Mouse (Mus musculus) lung, postnatal 14 days (tissue): ENCODE measurements around the gene Sec31a.
A peak's percentile ranks its signal among the peaks of the same experiment; 100 is the strongest.
"Not testable (repeated sequence)": the region's sequence is repeated elsewhere in the genome, so short reads cannot be mapped to it uniquely, and the experiment has no call there.

Source experiments
- DNase-seq: peaks from one replicate; pipeline ENCODE4 v3.0.0; 2021

Sec31a gene

GRCm38 (mm10) chr5:100415761-100416590, at the start of gene Sec31a:
Gene Sec31a, minus strand, starts transcription at chr5:100416234.
- peak; percentile 98 for DNase-seq

DNA sequence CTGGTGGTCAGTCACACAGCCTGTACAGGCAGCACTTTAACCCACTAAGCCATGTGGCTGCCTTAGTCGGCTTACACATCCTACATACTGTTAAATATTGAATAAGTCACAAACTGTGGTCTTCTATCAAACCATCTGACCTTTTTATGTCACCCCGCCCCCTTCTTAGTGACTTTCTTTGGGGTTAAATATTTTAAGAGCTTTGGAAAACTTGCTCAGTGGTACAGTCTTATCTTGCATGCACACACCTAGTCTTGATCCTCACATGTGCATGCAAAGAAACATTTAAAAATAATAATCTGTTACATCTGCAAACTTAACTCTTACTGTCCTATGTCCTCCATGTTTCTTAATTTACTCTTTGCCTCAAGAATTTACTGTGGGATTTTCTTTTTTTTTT, 46.3 kb upstream of the Sec31a start:
- DNase-seq, result no peak

- no peak for DNase-seq
Observed at GRCm38 (mm10) chr5:100461526-100461925, 45.5 kb upstream of the Sec31a start.

- no peak for DNase-seq
Observed at GRCm38 (mm10) chr5:100459468-100459867, 43.4 kb upstream of the Sec31a start.

DNA sequence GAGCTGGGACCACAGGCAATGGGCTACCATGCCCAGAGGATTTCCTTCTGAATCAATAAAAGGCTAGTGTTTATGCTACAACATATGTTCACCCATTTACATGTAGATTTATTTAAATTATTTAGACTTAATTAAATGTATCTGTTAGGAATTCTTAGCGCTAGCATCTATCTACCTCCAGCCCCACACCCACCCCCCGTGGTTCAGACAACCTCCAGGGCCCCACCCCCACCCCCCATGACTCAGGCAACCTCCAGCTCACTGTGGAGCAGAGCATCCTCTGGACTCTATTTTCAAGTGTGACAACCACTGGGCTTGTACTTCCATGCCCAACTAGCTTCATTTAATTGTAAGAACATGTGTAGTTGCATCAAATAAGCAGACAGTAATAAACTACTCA, 35.8 kb upstream of the Sec31a start:
- no peak for DNase-seq

DNA sequence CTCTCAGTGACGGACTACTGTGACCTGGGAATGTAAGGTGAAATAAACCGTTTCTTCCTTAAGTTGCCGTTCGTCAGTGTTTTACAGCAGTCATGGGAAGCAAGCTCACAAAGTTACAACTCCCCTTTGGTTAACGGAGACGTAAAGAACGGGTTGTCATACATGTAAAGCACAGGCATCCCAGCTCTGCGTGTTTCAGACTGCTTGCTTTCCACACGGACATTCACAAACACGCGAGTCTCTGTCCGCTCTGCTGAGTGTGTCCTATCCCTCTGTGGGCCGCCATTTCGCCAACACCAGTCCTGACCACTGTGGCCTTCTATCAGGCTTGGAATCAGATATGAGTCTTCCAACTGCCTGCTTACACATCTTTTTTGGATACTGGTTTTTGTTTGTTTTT, 22.8 kb upstream of the Sec31a start:
- DNase-seq, result no peak

- DNase-seq, result no peak
Observed at GRCm38 (mm10) chr5:100437917-100438316, 21.9 kb upstream of the Sec31a start.

DNA sequence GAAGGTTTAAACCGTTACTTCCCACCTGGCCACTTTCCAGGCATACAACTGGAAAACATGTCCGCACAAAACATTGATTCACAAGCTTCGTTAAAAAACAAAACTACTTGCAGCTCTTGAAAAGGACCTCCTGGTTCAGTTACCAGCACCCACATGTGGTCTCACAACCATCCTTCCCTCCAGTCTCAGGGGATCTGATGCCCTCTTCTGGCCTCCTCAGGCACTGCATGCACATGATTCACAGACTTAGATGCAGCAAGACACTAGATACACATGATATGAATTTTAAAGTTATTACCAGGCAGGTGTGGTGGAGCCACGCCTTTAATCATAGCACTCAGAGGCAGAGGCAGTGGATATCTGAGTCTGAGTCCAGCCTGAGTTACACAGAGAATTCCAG, 21.1 kb upstream of the Sec31a start:
- no peak for DNase-seq

DNA sequence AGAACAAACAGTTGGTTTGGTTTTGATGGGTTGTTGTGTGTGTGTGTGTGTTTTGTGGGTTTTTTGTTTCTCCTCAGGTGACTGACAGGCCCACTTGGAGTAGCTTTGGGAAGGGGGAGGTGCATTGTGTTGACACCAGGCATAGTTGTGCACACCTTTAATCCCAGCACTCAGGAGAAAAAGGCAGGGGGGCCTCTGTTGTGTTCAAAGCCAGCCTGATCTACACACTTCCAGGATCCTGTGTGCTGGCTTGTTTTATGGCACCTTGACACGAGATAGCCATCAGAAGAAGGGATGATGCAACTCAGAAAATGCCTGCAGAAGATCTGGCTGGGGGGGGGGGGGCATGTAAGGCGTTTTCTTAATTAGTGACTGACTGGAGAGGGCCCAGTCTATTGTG, 14.9 kb upstream of the Sec31a start:
- no peak for DNase-seq

GRCm38 (mm10) chr5:100430076-100430390, 14.0 kb upstream of the Sec31a start:
- no peak for DNase-seq

DNA sequence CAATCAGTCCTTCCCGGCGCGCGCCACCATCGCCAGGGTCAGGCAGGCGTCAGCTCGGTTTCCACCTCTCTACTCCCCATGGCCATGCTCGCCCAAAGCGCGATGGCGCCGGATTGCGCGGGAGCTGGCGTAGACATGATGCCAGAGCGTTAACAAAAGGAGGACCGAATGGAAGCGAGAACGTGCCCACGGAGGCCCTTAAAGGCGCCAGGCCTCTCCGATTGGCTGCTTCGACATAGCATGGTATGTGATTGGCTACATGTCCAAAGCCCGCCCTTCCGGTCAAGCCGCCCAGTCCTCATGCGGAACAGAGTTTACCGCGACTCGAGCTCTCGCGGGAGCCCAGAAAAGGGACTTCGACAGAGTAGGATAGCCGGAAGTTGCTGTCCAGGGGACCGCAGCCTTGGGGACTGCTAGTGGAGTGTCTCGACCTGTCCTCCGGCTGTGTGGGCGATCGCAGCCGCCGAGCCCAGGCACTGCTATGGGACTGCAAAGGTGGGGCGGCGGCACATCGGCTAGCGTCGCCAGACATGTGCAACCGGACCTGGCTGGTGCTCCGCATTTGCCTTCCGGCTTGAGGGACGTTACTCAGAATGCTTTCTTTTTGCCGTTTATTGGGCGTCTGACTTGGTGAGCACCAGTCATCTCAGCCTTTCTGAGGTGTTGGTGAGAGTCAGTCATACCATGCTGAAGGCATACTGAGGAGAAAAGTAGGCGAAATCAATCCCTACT, 13.5 kb upstream of the Sec31a start:
- peak; percentile 93 for DNase-seq

DNA sequence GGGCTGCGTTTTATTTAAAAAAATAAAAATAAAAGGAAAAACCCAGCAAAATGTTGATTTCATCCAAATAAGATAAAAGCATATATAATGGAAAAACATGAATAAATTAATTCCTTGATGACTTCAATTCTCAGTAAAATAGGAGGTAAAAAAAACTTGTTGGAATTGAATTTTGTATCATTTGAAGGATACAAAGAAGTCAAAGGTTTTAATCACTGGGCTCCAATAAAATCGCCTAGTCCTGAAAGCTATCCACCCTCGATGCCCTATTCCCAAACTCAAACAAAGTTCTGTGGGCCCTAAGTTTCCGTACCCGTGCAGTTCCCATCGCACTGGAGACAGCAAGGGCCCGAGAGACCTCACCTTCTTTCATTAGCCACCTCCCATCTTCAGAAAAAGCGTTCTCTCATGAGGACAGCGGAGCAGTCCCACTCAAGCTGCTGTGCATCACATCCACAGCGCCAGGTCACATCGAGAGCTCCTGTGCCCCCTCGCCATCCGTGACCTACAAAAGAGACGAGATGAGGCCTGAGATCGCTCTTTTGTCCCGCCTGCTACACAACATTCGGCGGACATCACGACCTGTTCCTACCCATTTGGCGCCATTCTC, 12.8 kb upstream of the Sec31a start:
- no peak for DNase-seq

DNA sequence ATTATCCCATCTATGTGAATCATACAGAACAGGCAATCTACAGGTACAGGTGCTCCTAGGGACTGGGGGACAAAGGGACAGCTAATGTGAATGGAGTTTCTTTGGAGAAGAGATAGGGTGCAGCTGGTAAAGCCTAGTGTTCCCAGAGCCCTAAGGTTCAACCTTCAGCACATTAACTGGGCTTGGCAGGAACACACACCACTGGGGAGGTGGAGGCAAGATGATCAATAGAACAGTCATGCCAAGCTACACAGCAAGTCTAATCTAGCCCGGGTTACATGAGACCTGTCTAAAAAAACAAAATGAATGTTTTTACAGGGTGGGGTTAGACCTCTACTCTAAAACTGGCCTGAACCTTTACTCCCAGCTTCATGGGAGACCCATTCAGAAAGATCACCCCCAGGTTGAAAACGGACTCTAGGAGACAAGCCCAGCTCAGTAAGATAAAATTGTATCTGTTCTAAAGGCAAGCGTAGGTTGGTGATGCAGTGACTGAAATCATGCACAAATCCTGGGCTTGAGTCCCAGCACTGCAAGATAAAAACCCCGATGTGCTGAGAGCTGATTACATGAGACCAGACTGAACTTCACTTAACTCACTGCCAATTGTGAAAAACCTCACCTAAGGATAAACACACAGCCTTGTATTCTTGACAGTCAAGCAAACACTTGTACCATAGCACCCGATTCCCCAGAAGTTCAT, 12.1 kb upstream of the Sec31a start:
- no peak for DNase-seq

- no peak for DNase-seq
Observed at GRCm38 (mm10) chr5:100427276-100427675, 11.2 kb upstream of the Sec31a start.

- not testable (repeated sequence) for DNase-seq
Observed at GRCm38 (mm10) chr5:100425823-100426222, 9.8 kb upstream of the Sec31a start.

DNA sequence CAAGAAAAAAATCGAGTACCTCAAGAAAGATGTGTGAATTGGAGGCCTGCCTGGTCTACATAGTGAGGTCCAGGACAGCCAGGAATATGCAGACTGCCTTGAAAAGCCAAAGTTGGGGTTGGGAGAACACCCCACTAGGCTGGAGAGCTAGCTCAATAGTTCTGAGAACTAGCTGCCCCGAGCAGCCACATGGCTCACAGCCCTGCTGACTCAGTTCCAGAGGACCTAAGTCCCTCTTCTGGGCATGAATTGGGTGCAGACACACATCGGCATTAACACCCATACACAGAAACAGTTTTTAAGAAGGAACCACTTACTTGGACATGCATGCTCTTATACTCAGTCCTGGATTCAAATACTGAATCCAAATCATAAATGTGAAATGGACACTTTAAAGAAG, 8.2 kb upstream of the Sec31a start:
- no peak for DNase-seq

DNA sequence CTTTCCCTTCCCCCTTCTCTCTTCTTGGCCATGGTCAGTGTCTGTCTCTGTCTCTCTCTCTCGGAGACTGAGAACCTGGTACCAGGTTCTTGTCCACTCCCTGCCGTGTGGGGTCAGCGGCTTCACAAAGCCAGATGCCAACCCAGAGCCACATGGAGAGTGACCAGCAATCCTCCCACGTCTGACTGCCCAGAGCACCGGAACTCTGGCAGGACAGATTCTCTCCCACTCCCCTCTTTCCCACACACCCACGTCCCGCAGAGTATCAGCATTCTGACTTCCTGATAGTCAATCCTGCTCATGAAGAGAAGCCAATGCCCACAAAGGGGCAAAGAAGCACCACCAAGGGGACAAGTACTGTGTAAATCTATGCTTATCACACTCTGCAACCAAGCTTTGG, 7.6 kb upstream of the Sec31a start:
- no peak for DNase-seq

- no peak for DNase-seq
Observed at GRCm38 (mm10) chr5:100418861-100419260, 2.8 kb upstream of the Sec31a start.

- no peak for DNase-seq
Observed at GRCm38 (mm10) chr5:100418077-100418476, 2.0 kb upstream of the Sec31a start.

DNA sequence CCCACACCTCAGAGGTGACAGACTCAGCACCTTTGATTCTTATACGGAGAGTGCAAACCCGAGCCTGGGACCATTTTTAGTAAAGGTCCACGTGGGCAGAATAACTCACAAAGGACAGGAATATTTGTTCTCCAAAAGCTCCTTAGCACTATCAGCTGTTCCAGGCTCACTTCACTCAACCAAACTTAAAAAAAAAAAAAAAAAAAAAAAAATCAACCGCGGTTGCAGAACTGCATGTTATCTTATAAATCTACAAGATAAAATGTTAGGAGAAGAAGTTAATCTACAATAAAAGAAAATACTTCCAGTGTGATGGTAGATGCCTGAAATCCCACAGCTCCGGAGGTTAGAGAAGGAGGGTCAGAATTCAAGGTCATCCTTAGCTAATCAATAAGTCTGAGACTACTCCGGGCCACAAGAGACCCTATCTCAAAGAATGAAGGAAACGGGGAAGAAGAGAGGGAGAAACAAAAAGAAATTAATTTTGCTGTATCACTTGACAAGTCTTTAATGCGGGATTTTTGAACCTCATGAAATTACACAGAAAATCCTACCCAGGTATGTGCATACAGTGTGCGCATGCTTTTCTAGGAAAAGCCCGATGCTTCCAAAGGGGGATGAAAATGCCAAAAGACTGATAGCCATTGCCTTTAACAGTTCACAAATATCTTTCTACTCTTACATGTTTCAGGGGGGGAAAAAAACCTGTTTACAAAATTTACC, 1.4 kb downstream of the Sec31a start:
- DNase-seq, result no peak

DNA sequence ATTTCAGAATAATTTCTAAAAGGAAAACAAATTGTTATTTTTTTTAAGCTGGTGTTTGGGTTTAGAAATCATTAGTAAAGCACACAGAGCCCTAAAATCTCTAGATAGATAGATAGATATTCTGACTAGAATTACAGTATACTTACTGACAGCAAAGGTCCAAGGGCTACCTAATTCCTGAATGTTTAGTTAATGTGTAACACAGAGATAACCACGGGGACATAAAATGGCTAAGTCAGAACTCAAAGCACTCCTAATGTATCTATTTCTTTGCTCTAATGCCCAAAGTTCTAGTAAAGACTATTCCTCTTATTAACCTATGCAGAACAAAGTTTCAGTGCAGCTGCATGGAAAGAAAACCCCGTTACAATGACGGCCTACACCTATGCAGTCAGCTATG, 3.1 kb downstream of the Sec31a start:
- DNase-seq, result no peak

DNA sequence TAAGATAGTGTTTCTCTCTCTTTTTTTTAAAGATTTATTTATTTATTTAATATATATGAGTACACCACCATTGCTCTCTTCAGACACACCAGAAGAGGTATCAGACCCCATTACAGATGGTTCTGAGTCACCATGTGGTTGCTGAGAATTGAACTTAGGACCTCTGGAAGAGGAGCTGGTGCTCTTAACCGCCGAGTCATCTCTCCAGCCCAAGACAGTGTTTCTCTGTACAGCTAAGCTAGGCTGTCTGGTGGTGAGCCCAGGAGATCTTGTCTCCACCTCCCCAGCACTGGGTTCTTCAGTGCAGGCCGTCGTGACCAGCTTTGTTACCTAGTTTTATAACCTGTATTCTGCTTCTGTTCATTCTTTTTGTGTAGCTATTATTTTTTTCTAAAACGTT, 5.8 kb downstream of the Sec31a start:
- no peak for DNase-seq

DNA sequence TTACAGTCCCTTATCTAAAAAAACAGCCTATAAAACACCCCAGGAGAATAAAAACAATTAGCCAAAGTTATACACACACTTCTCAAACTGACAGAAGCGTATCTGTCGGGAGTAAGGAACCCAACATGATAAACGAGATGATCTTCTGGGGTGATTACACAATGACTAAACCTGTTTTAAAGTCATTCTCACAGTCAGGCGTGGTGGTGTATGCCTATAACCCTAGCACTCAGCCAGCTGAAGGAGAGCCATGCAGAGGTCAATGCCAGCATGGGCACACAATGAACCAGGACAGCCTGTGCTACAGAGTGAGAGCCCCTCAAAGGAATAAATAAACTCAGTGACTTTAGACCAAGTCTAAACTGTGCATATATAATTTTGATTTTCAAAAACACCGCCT, 7.5 kb downstream of the Sec31a start:
- DNase-seq, result no peak
